Mouse (Mus musculus): ENCODE measurements around the gene Nup214. TPM values are rescaled to one million over a fixed set of nuclear protein-coding genes. Genes with fewer than 3 reads are reported as not detected.
A peak's percentile ranks its signal among the peaks of the same experiment; 100 is the strongest.

Gene Nup214
- total and polyA plus RNA-seq, 3 experiments: 13.9 to 106 (median 50.9) TPM

DNA sequence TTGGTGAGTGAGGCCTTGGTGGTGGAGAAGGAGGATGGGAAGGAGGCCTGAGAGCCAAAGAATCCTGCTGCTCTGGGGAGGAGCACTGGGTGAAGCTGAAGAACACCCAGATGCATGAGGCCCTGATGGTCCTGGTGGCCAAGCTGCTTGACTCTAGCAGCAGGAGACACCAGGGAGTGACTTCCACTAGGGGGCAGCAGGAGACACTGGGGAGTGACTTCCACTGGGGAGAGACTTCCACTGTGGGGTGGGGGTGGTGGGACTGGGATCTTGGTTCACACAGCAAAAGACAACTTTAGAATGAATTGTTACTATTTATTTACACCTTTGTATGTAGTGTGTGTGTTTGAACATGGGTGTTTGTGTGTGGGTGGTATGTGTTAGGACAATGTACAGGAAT lies 9.1 kb upstream of the Nup214 start:
- H3K36me3 ChIP-seq (replicated peaks in 1 of 2; ENCODE audit: control insufficient read depth in 1 of 2, insufficient read depth in 1 of 2, low read length in 1 of 2): no peaks in the 10 kb centered on the region
- dilution Hi-C loops (cut with MboI; ENCODE audit: extremely low pct_ligation_motif_present, extremely low pct_unique_long_range_greater_than_20kb, low sequenced_read_pairs) (no loop called here), in situ Hi-C loops (cut with MboI; ENCODE audit: low pct_ligation_motif_present, low pct_unique_long_range_greater_than_20kb, low sequenced_read_pairs) (loop anchor here (10.0 kb wide), 1 partner anchor 170 kb away; no protein-coding TSS in a partner anchor)
- H3K4me2 ChIP-seq (ENCODE audit: insufficient read depth, low read depth, poor library complexity, severe bottlenecking): no peak overlapping the region
- no peak overlapping the region for H3K9ac ChIP-seq (ENCODE audit: insufficient read depth, low read depth)
- DNase-seq (ENCODE audit: extremely low read depth): peak; percentile 46
- H3K79me2 ChIP-seq (replicated peaks; ENCODE audit: control insufficient read depth, extremely low read depth, insufficient read depth, poor library complexity, severe bottlenecking): no peaks in the 10 kb centered on the region
- peaks cover 85% of the 10 kb centered on the region for H3K27me3 ChIP-seq (replicated peaks)
- H3K27ac ChIP-seq (ENCODE audit: insufficient read depth, low read depth): no peak overlapping the region
- no peak overlapping the region for H3K4me3 ChIP-seq (replicated peaks in 1 of 3; ENCODE audit: low read depth in 2 of 3, low read length in 2 of 3, poor library complexity in 1 of 3)
- H3K4me1 ChIP-seq (ENCODE audit: control insufficient read depth in 1 of 2, insufficient read depth in 2 of 2): peaks cover 4 to 6% of the 10 kb centered on the region in 2 experiments; a peak in 1 of 4 replicates
- H3K9me3 ChIP-seq (replicated peaks; ENCODE audit: low read length): no peaks in the 10 kb centered on the region
- TF ChIP-seq EP300 (IDR thresholded peaks at IDR 0.05; ENCODE audit: low read length): no peak
- TF ChIP-seq RAD21 (IDR thresholded peaks at IDR 0.05; ENCODE audit: low read depth, low read length): peak; percentile 49
- TF ChIP-seq MXI1 (IDR thresholded peaks at IDR 0.05; ENCODE audit: low read depth, low read length): no peak
- TF ChIP-seq CTCF (conservative IDR thresholded peaks at IDR 0.05 in 1 of 2, IDR thresholded peaks at IDR 0.05 in 1 of 2; ENCODE audit: low read depth in 2 of 2, low read length in 2 of 2): peak; percentile 50 to 76; a peak in 3 of 4 replicates
- TF ChIP-seq IRF4 (IDR thresholded peaks at IDR 0.05; ENCODE audit: low read depth, low read length): no peak
- no peak for TF ChIP-seq MAFK (IDR thresholded peaks at IDR 0.05; ENCODE audit: insufficient replicate concordance, low read length)
- TF ChIP-seq SMC3 (IDR thresholded peaks at IDR 0.05; ENCODE audit: low read depth, low read length): peak; percentile 61
- TF ChIP-seq ZKSCAN1 (IDR thresholded peaks at IDR 0.05; ENCODE audit: borderline replicate concordance, low read depth, low read length): no peak

GRCm38 (mm10) chr2:31966801-31967200 lies 7.4 kb upstream of the Nup214 start:
- no peaks in the 10 kb centered on the region for H3K36me3 ChIP-seq (replicated peaks in 1 of 2; ENCODE audit: control insufficient read depth in 1 of 2, insufficient read depth in 1 of 2, low read length in 1 of 2)
- no peaks in the 10 kb centered on the region for H3K9me3 ChIP-seq (replicated peaks; ENCODE audit: low read length)
- no peak overlapping the region for H3K27ac ChIP-seq (ENCODE audit: insufficient read depth, low read depth)
- H3K9ac ChIP-seq (ENCODE audit: insufficient read depth, low read depth): no peak overlapping the region
- in situ Hi-C loops (cut with MboI; ENCODE audit: low pct_ligation_motif_present, low pct_unique_long_range_greater_than_20kb, low sequenced_read_pairs) (loop anchor here (10.0 kb wide), 1 partner anchor 168 kb away; no protein-coding TSS in a partner anchor), dilution Hi-C loops (cut with MboI; ENCODE audit: extremely low pct_ligation_motif_present, extremely low pct_unique_long_range_greater_than_20kb, low sequenced_read_pairs) (no loop called here)
- no peak overlapping the region for H3K4me2 ChIP-seq (ENCODE audit: insufficient read depth, low read depth, poor library complexity, severe bottlenecking)
- H3K4me3 ChIP-seq (replicated peaks in 1 of 3; ENCODE audit: low read depth in 2 of 3, low read length in 2 of 3, poor library complexity in 1 of 3): no peak overlapping the region
- DNase-seq (ENCODE audit: extremely low read depth): no peak
- TF ChIP-seq MXI1 (IDR thresholded peaks at IDR 0.05; ENCODE audit: low read depth, low read length) (no peak), ZNF384 (IDR thresholded peaks at IDR 0.05; ENCODE audit: low read depth, low read length) (no peak), USF2 (conservative IDR thresholded peaks at IDR 0.05; ENCODE audit: low read depth, low read length) (no peak), MAZ (IDR thresholded peaks at IDR 0.05; ENCODE audit: low read depth, low read length) (no peak), ZMIZ1 (IDR thresholded peaks at IDR 0.05; ENCODE audit: low read depth, low read length) (no peak), GABPA (IDR thresholded peaks at IDR 0.05; ENCODE audit: insufficient replicate concordance, low read depth, low read length) (no peak), MAX (IDR thresholded peaks at IDR 0.05; ENCODE audit: low read length) (no peak), PAX5 (IDR thresholded peaks at IDR 0.05; ENCODE audit: low read length) (no peak), EP300 (IDR thresholded peaks at IDR 0.05; ENCODE audit: low read length) (no peak), POLR2A (IDR thresholded peaks at IDR 0.05; ENCODE audit: low read depth, low read length) (no peak), RCOR1 (conservative IDR thresholded peaks at IDR 0.05; ENCODE audit: low read depth, low read length) (no peak), CHD2 (IDR thresholded peaks at IDR 0.05; ENCODE audit: low read length) (no peak), ZKSCAN1 (IDR thresholded peaks at IDR 0.05; ENCODE audit: borderline replicate concordance, low read depth, low read length) (no peak), BHLHE40 (IDR thresholded peaks at IDR 0.05; ENCODE audit: low read depth, low read length) (no peak), CTCF (conservative IDR thresholded peaks at IDR 0.05 in 1 of 2, IDR thresholded peaks at IDR 0.05 in 1 of 2; ENCODE audit: low read depth in 2 of 2, low read length in 2 of 2) (no peak), USF1 (IDR thresholded peaks at IDR 0.05; ENCODE audit: low read depth, low read length) (no peak), SMC3 (IDR thresholded peaks at IDR 0.05; ENCODE audit: low read depth, low read length) (no peak), MEF2A (IDR thresholded peaks at IDR 0.05; ENCODE audit: borderline replicate concordance, low read depth, low read length) (no peak), JUND (conservative IDR thresholded peaks at IDR 0.05; ENCODE audit: low read depth, low read length) (no peak)
- peaks cover 85% of the 10 kb centered on the region for H3K27me3 ChIP-seq (replicated peaks)
- no peaks in the 10 kb centered on the region for H3K79me2 ChIP-seq (replicated peaks; ENCODE audit: control insufficient read depth, extremely low read depth, insufficient read depth, poor library complexity, severe bottlenecking)
- 0 out of 4 replicates have a peak, but pooled peaks cover 0 to under 1% of the 10 kb centered on the region in 2 experiments for H3K4me1 ChIP-seq (ENCODE audit: control insufficient read depth in 1 of 2, insufficient read depth in 2 of 2)

Data from CH12.LX (cell line).